ENCODE assay signal across 29 mouse cellular contexts in the genomic region with DNA sequence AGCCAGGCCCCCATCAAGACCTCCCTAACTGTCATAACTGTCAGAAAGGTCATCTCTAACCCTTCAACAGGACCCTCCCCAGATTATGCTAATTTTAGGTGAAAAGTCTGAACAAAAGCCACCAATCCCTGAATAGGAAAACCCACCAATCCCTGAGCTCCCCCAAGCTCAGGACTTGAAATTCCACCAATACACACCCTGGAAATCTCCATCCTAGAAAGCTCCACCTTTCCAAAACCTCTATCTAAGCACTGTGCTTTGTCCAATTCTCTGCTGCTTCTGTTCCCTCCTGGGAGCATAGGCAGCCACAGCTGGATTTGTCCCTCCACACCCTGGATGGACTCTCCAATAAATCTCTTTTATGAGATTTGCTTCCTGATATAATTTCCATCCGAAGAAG. TPM values are rescaled to one million over a fixed set of nuclear protein-coding genes. Genes with fewer than 3 reads are reported as not detected.
DNase-seq lines count a peak whose midpoint lies in the region; ATAC-seq and TF ChIP-seq lines count a peak whose summit lies in the region.
"Had no signal": no experiment of that assay in that cellular context is flagged by ENCODE, and none has a peak within 500 bp of the region (broad histone marks: within the 10 kb centered on the region; RNA-seq: fewer than 3 reads in every experiment).

No protein-coding gene starts in this region.

- peak; percentile 76 for DNase-seq in ZHBTc4 (ENCODE audit: low read depth, low spot score)
- DNase-seq in liver, postnatal 0 days = no peak
- DNase-seq in cerebellum, adult 9-10 months = no peak
- no peak for DNase-seq in frontal cortex, adult 2 months (ENCODE audit: extremely low spot score in 1 of 2, low spot score in 1 of 2)
- DNase-seq: adrenal gland, postnatal 25 days; cerebellum, adult 18-20 months; cerebellum, postnatal 14 days; gastrocnemius, postnatal 36 days; heart, adult 18-20 months; heart, postnatal 36 days; kidney, adult 9 months; kidney, postnatal 14 days; layer of hippocampus, adult 9-11 months; lung, adult 2 months; lung, postnatal 14 days; right cerebral cortex, adult 18-20 months had no signal

- 77% methylated on average over 1 of the region's 1 CpGs for WGBS in liver, postnatal 0 days (ENCODE audit: insufficient replicate concordance)

- peak overlapping the region; percentile 24; the same call in 1 of the 2 replicates for H3K9ac ChIP-seq in ES-Bruce4 (ENCODE audit: low read depth, poor library complexity, severe bottlenecking)
- no peak overlapping the region for H3K9ac ChIP-seq in liver, postnatal 0 days (replicated peaks)
- H3K9ac ChIP-seq: embryonic facial prominence, embryonic 15.5 days; forebrain, embryonic 12.5 days; hindbrain, embryonic 12.5 days; intestine, embryonic 15.5 days; limb, embryonic 15.5 days; midbrain, embryonic 15.5 days had no signal

- ATAC-seq in liver, postnatal 0 days = no peak
- ATAC-seq: hindbrain, postnatal 0 days; intestine, embryonic 15.5 days; midbrain, embryonic 15.5 days had no signal

- H3K27me3 ChIP-seq in E14TG2a.4 (ENCODE audit: insufficient read depth, low read length) = 0 out of 2 replicates have a peak, but pooled peaks cover 3% of the 10 kb centered on the region
- H3K27me3 ChIP-seq in ES-Bruce4 (ENCODE audit: control insufficient read depth, insufficient read depth, low read length, poor library complexity, severe bottlenecking) = no peaks in the 10 kb centered on the region
- no peaks in the 10 kb centered on the region for H3K27me3 ChIP-seq in liver, postnatal 0 days (ENCODE audit: insufficient read depth, low read length)
- H3K27me3 ChIP-seq: embryonic facial prominence, embryonic 15.5 days; forebrain, embryonic 12.5 days; hindbrain, embryonic 12.5 days; intestine, embryonic 15.5 days; limb, embryonic 15.5 days; midbrain, embryonic 15.5 days had no signal

- H3K4me3 ChIP-seq in E14TG2a.4 (replicated peaks; ENCODE audit: low read length) (peak overlapping the region; percentile 62), ES-Bruce4 (ENCODE audit: low read depth, low read length) (0 out of 2 replicates have a peak overlapping the region, but pooled peaks have one; percentile 7)
- H3K4me3 ChIP-seq in liver, postnatal 0 days (ENCODE audit: low read depth, low read length) = no peak overlapping the region
- H3K4me3 ChIP-seq: embryonic facial prominence, embryonic 10.5 days; embryonic facial prominence, embryonic 15.5 days; forebrain, embryonic 12.5 days; hindbrain, embryonic 12.5 days; intestine, embryonic 15.5 days; limb, embryonic 10.5 days; limb, embryonic 15.5 days; midbrain, embryonic 10.5 days; midbrain, embryonic 15.5 days had no signal

- no peak for TF ChIP-seq CTCF in E14TG2a.4 (conservative IDR thresholded peaks at IDR 0.05; ENCODE audit: low read length)
- TF ChIP-seq CTCF in ES-Bruce4 (IDR thresholded peaks at IDR 0.05; ENCODE audit: low read depth, low read length) = no peak
- TF ChIP-seq CTCF in liver, postnatal 0 days (IDR thresholded peaks at IDR 0.05; ENCODE audit: low read depth) = no peak

- H3K36me3 ChIP-seq in E14TG2a.4 (ENCODE audit: insufficient read depth, low read length) (peaks cover 13% of the 10 kb centered on the region; the same call in 1 of the 2 replicates), ES-Bruce4 (ENCODE audit: control insufficient read depth, insufficient read depth, low read length, poor library complexity, severe bottlenecking) (no peaks in the 10 kb centered on the region)
- no peaks in the 10 kb centered on the region for H3K36me3 ChIP-seq in liver, postnatal 0 days (replicated peaks; ENCODE audit: insufficient read depth, low read length)
- H3K36me3 ChIP-seq: embryonic facial prominence, embryonic 10.5 days; embryonic facial prominence, embryonic 15.5 days; forebrain, embryonic 12.5 days; hindbrain, embryonic 12.5 days; intestine, embryonic 15.5 days; limb, embryonic 10.5 days; limb, embryonic 15.5 days; midbrain, embryonic 10.5 days; midbrain, embryonic 15.5 days had no signal

- H3K27ac ChIP-seq in ES-Bruce4 (ENCODE audit: insufficient read depth, low read length) = peak overlapping the region; percentile 85
- H3K27ac ChIP-seq in liver, postnatal 0 days (ENCODE audit: low read depth) = peak overlapping the region; percentile 34; the same call in 1 of the 2 replicates
- H3K27ac ChIP-seq: embryonic facial prominence, embryonic 10.5 days; embryonic facial prominence, embryonic 15.5 days; forebrain, embryonic 12.5 days; hindbrain, embryonic 12.5 days; hindbrain, postnatal 0 days; intestine, embryonic 15.5 days; limb, embryonic 10.5 days; limb, embryonic 15.5 days; midbrain, embryonic 10.5 days; midbrain, embryonic 15.5 days had no signal

- no peak for TF ChIP-seq POLR2A in ES-Bruce4 (IDR thresholded peaks at IDR 0.05; ENCODE audit: insufficient read depth, low read length)

- peaks cover 69% of the 10 kb centered on the region for H3K4me1 ChIP-seq in E14TG2a.4 (replicated peaks; ENCODE audit: low read depth, low read length)
- H3K4me1 ChIP-seq in ES-Bruce4 (ENCODE audit: control insufficient read depth, insufficient read depth, low read length) = peaks cover 8% of the 10 kb centered on the region
- peaks cover 27% of the 10 kb centered on the region for H3K4me1 ChIP-seq in liver, postnatal 0 days (ENCODE audit: insufficient read depth)

- TF ChIP-seq EP300 in ES-Bruce4 (IDR thresholded peaks at IDR 0.05; ENCODE audit: insufficient read depth, low read depth, low read length) = no peak
- TF ChIP-seq EP300 in liver, postnatal 0 days (IDR thresholded peaks at IDR 0.05; ENCODE audit: low read depth) = no peak

- H3K4me2 ChIP-seq in liver, postnatal 0 days (ENCODE audit: low read depth, low read length) = peak overlapping the region; percentile 6; the same call in 1 of the 2 replicates
- H3K4me2 ChIP-seq: embryonic facial prominence, embryonic 15.5 days; forebrain, embryonic 12.5 days; heart, embryonic 11.5 days; hindbrain, embryonic 12.5 days; intestine, embryonic 15.5 days; limb, embryonic 15.5 days; midbrain, embryonic 15.5 days had no signal

- peaks cover 11% of the 10 kb centered on the region; the same call in 1 of the 2 replicates for H3K9me3 ChIP-seq in E14TG2a.4 (ENCODE audit: low read length)
- H3K9me3 ChIP-seq in ES-Bruce4 (replicated peaks; ENCODE audit: control insufficient read depth, insufficient read depth, low read length, poor library complexity, severe bottlenecking) = no peaks in the 10 kb centered on the region
- H3K9me3 ChIP-seq in liver, postnatal 0 days (ENCODE audit: low read length) = no peaks in the 10 kb centered on the region
- H3K9me3 ChIP-seq: embryonic facial prominence, embryonic 10.5 days; embryonic facial prominence, embryonic 15.5 days; forebrain, embryonic 12.5 days; hindbrain, embryonic 12.5 days; intestine, embryonic 15.5 days; limb, embryonic 10.5 days; limb, embryonic 15.5 days; midbrain, embryonic 10.5 days; midbrain, embryonic 15.5 days had no signal

RNA-seq across cellular contexts. Expression of gene Engase, which starts 3.5 kb away (rescaled TPM):
- polyA plus RNA-seq in ES-Bruce4 (2011; ENCODE audit: insufficient read depth, insufficient read length, low read depth, missing spikeins) = 4.9 and 7.8 TPM in 2 replicates
- 4.9 and 5.6 TPM in 2 replicates for polyA plus RNA-seq in liver, postnatal 0 days (2015; fragmentation: Nextera tagmentation; extraction: Ambion mirVana)
- polyA plus RNA-seq in frontal cortex, adult 2 months (2012; rRNA removed) = 8.3 and 9.8 TPM in 2 replicates

RNA-seq across cellular contexts. Expression of gene C1qtnf1, which starts 45.2 kb away (rescaled TPM):
- polyA plus RNA-seq in ES-Bruce4 (2011; ENCODE audit: insufficient read depth, insufficient read length, low read depth, missing spikeins) = 2.1 and 2.4 TPM in 2 replicates
- 5.8 and 5.9 TPM in 2 replicates for polyA plus RNA-seq in liver, postnatal 0 days (2015; fragmentation: Nextera tagmentation; extraction: Ambion mirVana)
- polyA plus RNA-seq in frontal cortex, adult 2 months (2012; rRNA removed) = 2.6 and 3.4 TPM in 2 replicates

RNA-seq across cellular contexts. Expression of gene Cant1, which starts 54.3 kb away (rescaled TPM):
- 15.4 and 16.3 TPM in 2 replicates for polyA plus RNA-seq in ES-Bruce4 (2011; ENCODE audit: insufficient read depth, insufficient read length, low read depth, missing spikeins)
- 7.5 and 7.8 TPM in 2 replicates for polyA plus RNA-seq in liver, postnatal 0 days (2015; fragmentation: Nextera tagmentation; extraction: Ambion mirVana)
- 38.3 and 40.2 TPM in 2 replicates for polyA plus RNA-seq in frontal cortex, adult 2 months (2012; rRNA removed)
